Mouse (Mus musculus): ENCODE data around the gene Cdh23. TPM values are rescaled to one million over a fixed set of nuclear protein-coding genes. Genes with fewer than 3 reads are reported as not detected.

The Cdh23 gene
- total and polyA plus RNA-seq, 2 experiments from 2014 or later: 0.23 TPM

DNA sequence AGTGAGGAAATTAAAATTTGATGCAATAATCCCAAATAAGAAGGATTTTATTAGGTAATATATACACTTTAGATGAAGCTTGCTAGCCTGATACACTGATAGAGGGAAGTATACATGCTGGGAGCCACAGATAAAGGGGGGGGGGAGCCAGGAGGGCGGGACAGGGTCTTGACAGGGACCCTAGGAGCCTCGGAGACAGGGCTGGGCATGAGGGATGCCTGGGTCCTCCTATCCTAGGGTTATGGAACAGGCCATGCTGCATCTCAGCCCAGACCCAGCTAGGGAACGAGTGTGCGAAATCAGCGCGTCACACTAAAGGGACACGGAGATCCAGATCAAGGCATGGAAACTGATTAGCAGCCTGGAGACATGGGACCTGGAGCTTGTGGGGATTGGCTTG, 168.3 kb downstream of the Cdh23 start:
- Histone ChIP-seq H3K9me3 (replicated peaks; ENCODE audit: control insufficient read depth, low read length) (no peaks in the 10 kb centered on the region), H3K4me3 (ENCODE audit: low read depth, low read length) (no peak overlapping the region), H3K9ac (replicated peaks; ENCODE audit: low read depth, low read length) (no peak overlapping the region), H3K4me1 (ENCODE audit: control insufficient read depth, insufficient read depth) (no peaks in the 10 kb centered on the region), H3K27me3 (ENCODE audit: control insufficient read depth, insufficient read depth, low read length) (peaks cover 6% of the 10 kb centered on the region; the same call in 1 of the 2 replicates), H3K36me3 (replicated peaks; ENCODE audit: control insufficient read depth, insufficient read depth, low read length) (no peaks in the 10 kb centered on the region), H3K4me2 (ENCODE audit: low read depth, low read length) (no peak overlapping the region), H3K27ac (ENCODE audit: low read depth) (no peak overlapping the region)
- TF ChIP-seq EP300 (IDR thresholded peaks at IDR 0.05; ENCODE audit: low read depth) (no peak), CTCF (IDR thresholded peaks at IDR 0.05; ENCODE audit: low read depth) (no peak)
- DNase-seq (ENCODE audit: low spot score) (no peak), ATAC-seq (ENCODE audit: insufficient read depth, low read depth) (no peak)
- WGBS: 68% methylated on average over 7 of the region's 7 CpGs

DNA sequence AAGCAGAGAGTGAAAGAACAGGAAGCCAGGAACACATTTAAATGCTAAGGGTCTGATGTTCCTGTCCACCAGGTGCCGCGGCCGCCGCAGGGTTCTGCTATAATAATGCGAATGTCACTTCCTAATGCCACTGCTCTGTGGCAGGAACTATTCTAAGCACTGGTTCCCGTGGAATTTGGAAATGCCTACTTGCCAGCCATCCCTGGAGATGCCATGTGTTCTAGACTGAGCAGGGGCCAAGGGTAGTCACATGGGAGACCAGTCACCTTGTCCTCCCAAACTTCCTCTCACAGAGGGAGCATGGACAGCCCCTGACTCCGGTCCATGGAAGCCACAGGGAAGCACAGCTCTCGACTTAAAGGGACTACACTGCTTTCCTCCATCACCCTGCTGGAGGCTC, 171.2 kb downstream of the Cdh23 start:
- no peak overlapping the region for H3K4me2 ChIP-seq (ENCODE audit: low read depth, low read length)
- TF ChIP-seq EP300 (IDR thresholded peaks at IDR 0.05; ENCODE audit: low read depth) (no peak), CTCF (IDR thresholded peaks at IDR 0.05; ENCODE audit: low read depth) (no peak)
- no peaks in the 10 kb centered on the region for H3K4me1 ChIP-seq (ENCODE audit: control insufficient read depth, insufficient read depth)
- WGBS: 75% methylated on average over 8 of the region's 8 CpGs
- ATAC-seq (ENCODE audit: insufficient read depth, low read depth) (no peak), DNase-seq (ENCODE audit: low spot score) (no peak)
- H3K4me3 ChIP-seq (ENCODE audit: low read depth, low read length): no peak overlapping the region
- H3K27me3 ChIP-seq (ENCODE audit: control insufficient read depth, insufficient read depth, low read length): peaks cover 6% of the 10 kb centered on the region; the same call in 1 of the 2 replicates
- no peak overlapping the region for H3K9ac ChIP-seq (replicated peaks; ENCODE audit: low read depth, low read length)
- H3K36me3 ChIP-seq (replicated peaks; ENCODE audit: control insufficient read depth, insufficient read depth, low read length): no peaks in the 10 kb centered on the region
- no peak overlapping the region for H3K27ac ChIP-seq (ENCODE audit: low read depth)
- H3K9me3 ChIP-seq (replicated peaks; ENCODE audit: control insufficient read depth, low read length): no peaks in the 10 kb centered on the region

DNA sequence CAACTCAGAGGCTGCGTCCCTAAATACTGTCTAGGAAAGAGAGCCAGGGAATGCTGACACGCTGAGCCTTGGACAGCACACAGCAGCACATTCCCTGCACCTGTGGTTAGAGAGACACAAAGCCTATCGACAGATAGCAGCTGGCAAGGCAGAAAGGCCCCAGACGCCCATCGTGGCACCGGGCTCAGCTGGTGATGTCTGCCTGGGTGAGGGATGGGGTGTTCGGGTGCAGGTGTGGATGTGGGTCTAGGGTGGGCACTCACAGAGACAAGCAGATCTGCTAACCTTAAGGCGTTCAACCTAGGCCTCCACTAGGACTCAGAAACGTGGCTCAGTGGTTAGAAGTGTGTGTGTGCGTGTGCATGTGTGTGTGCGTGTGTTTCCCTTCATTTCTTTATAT, 180.0 kb downstream of the Cdh23 start:
- H3K9ac ChIP-seq (replicated peaks; ENCODE audit: low read depth, low read length): no peak overlapping the region
- no peaks in the 10 kb centered on the region for H3K4me1 ChIP-seq (ENCODE audit: control insufficient read depth, insufficient read depth)
- no peak for TF ChIP-seq CTCF (IDR thresholded peaks at IDR 0.05; ENCODE audit: low read depth)
- no peak for TF ChIP-seq EP300 (IDR thresholded peaks at IDR 0.05; ENCODE audit: low read depth)
- H3K27ac ChIP-seq (ENCODE audit: low read depth): no peak overlapping the region
- H3K4me3 ChIP-seq (ENCODE audit: low read depth, low read length): no peak overlapping the region
- DNase-seq (ENCODE audit: low spot score): no peak
- WGBS: 73% methylated on average over 11 of the region's 11 CpGs
- H3K27me3 ChIP-seq (ENCODE audit: control insufficient read depth, insufficient read depth, low read length): no peaks in the 10 kb centered on the region
- H3K4me2 ChIP-seq (ENCODE audit: low read depth, low read length): no peak overlapping the region
- no peaks in the 10 kb centered on the region for H3K36me3 ChIP-seq (replicated peaks; ENCODE audit: control insufficient read depth, insufficient read depth, low read length)
- H3K9me3 ChIP-seq (replicated peaks; ENCODE audit: control insufficient read depth, low read length): no peaks in the 10 kb centered on the region
- ATAC-seq (ENCODE audit: insufficient read depth, low read depth): no peak

DNA sequence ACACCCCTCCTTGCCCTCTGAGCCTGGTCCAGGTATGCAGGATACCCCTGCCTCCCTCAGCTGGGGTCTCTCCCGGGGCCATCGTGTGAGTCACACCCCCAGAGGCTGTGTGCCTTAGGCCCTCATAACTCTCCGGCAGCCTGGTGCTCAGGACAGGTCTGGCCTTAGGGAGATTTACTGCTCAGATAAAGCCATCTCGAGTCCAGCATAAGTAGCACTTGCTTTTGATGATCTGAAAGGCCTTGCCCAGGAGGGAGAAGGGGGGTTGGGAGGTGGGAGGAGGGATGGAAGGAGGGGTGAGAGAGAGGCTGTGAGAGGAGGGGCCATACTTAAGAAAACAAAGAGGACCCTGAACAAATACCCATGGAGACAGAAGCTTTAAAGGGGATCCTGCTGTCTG, 197.8 kb downstream of the Cdh23 start:
- Histone ChIP-seq H3K4me2 (ENCODE audit: low read depth, low read length) (no peak overlapping the region), H3K4me1 (ENCODE audit: control insufficient read depth, insufficient read depth) (no peaks in the 10 kb centered on the region), H3K9ac (replicated peaks; ENCODE audit: low read depth, low read length) (no peak overlapping the region), H3K9me3 (replicated peaks; ENCODE audit: control insufficient read depth, low read length) (no peaks in the 10 kb centered on the region), H3K27me3 (ENCODE audit: control insufficient read depth, insufficient read depth, low read length) (no peaks in the 10 kb centered on the region), H3K36me3 (replicated peaks; ENCODE audit: control insufficient read depth, insufficient read depth, low read length) (no peaks in the 10 kb centered on the region), H3K27ac (ENCODE audit: low read depth) (no peak overlapping the region), H3K4me3 (ENCODE audit: low read depth, low read length) (no peak overlapping the region)
- no peak for TF ChIP-seq EP300 (IDR thresholded peaks at IDR 0.05; ENCODE audit: low read depth)
- no peak for TF ChIP-seq CTCF (IDR thresholded peaks at IDR 0.05; ENCODE audit: low read depth)
- DNase-seq (ENCODE audit: low spot score) (no peak), ATAC-seq (ENCODE audit: insufficient read depth, low read depth) (no peak)
- 35% methylated on average over 4 of the region's 4 CpGs for WGBS

DNA sequence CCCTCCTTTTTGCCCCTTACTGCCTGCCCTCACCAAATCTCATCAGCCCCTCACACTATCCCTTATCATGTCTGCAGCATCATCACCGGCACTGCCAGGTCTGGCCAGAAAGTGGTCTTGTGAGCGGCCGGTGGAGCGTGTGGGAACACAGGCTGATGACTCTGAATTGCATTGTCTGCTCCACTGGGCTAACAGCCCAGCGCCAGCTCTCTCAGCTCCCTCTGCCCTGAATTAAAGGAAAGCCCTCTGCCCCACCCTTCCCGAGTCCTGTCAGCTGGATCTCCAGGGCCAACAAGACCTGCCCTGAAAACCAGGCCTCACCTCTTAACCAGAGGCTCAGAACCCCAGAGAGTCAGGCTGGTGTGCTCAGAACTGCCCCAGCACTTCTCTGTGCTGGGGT, 201.2 kb downstream of the Cdh23 start:
- TF ChIP-seq EP300 (IDR thresholded peaks at IDR 0.05; ENCODE audit: low read depth) (no peak), CTCF (IDR thresholded peaks at IDR 0.05; ENCODE audit: low read depth) (no peak)
- H3K4me3 ChIP-seq (ENCODE audit: low read depth, low read length): no peak overlapping the region
- ATAC-seq (ENCODE audit: insufficient read depth, low read depth) (no peak), DNase-seq (ENCODE audit: low spot score) (no peak)
- WGBS: 15% methylated on average over 6 of the region's 6 CpGs
- H3K9ac ChIP-seq (replicated peaks; ENCODE audit: low read depth, low read length): no peak overlapping the region
- H3K4me2 ChIP-seq (ENCODE audit: low read depth, low read length): no peak overlapping the region
- no peaks in the 10 kb centered on the region for H3K4me1 ChIP-seq (ENCODE audit: control insufficient read depth, insufficient read depth)
- no peaks in the 10 kb centered on the region for H3K9me3 ChIP-seq (replicated peaks; ENCODE audit: control insufficient read depth, low read length)
- H3K27ac ChIP-seq (ENCODE audit: low read depth): no peak overlapping the region
- no peaks in the 10 kb centered on the region for H3K36me3 ChIP-seq (replicated peaks; ENCODE audit: control insufficient read depth, insufficient read depth, low read length)
- no peaks in the 10 kb centered on the region for H3K27me3 ChIP-seq (ENCODE audit: control insufficient read depth, insufficient read depth, low read length)

DNA sequence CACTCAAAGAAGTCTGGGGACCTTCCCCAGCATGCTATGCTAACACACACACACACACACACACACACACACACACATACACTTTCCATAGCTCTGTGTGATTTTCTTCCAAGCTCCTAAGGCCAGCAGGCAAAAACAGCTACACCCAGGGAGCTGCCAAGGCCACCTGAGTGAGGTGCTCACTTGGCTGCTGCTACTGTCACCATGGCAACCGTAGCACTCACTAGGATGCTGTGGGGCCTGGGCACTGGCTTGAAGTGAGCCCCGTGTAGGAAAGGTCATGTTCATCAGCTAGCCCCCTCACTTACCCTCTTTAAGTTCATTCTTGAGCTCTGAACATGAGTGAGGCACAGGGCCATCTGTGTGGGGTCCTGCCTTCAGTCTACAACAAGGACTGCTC, 204.8 kb downstream of the Cdh23 start:
- ATAC-seq (ENCODE audit: insufficient read depth, low read depth) (no peak), DNase-seq (ENCODE audit: low spot score) (no peak)
- no peaks in the 10 kb centered on the region for H3K36me3 ChIP-seq (replicated peaks; ENCODE audit: control insufficient read depth, insufficient read depth, low read length)
- no peak overlapping the region for H3K4me2 ChIP-seq (ENCODE audit: low read depth, low read length)
- TF ChIP-seq EP300 (IDR thresholded peaks at IDR 0.05; ENCODE audit: low read depth) (no peak), CTCF (IDR thresholded peaks at IDR 0.05; ENCODE audit: low read depth) (no peak)
- no peak overlapping the region for H3K27ac ChIP-seq (ENCODE audit: low read depth)
- H3K9ac ChIP-seq (replicated peaks; ENCODE audit: low read depth, low read length): no peak overlapping the region
- WGBS: 64% methylated on average over 2 of the region's 2 CpGs
- H3K4me3 ChIP-seq (ENCODE audit: low read depth, low read length): no peak overlapping the region
- no peaks in the 10 kb centered on the region for H3K4me1 ChIP-seq (ENCODE audit: control insufficient read depth, insufficient read depth)
- H3K27me3 ChIP-seq (ENCODE audit: control insufficient read depth, insufficient read depth, low read length): no peaks in the 10 kb centered on the region
- H3K9me3 ChIP-seq (replicated peaks; ENCODE audit: control insufficient read depth, low read length): no peaks in the 10 kb centered on the region

Data from heart, postnatal 0 days (tissue).